Mouse (Mus musculus) midbrain, embryonic 16.5 days (tissue): ENCODE results near the gene Senp1. TPM values are rescaled to one million over a fixed set of nuclear protein-coding genes. Genes with fewer than 3 reads are reported as not detected.

Experiments
- ATAC-seq: fragments of 200-750 bp; cut with Nextera tagmentation; 2 replicates; pipeline ENCODE4 v1.8.0; 2017; ENCODE audit warnings: moderate TSS enrichment
- H3K27ac ChIP-seq: fragments of 300-500 bp; sonication (generic); 2 replicates; pipeline ENCODE4 v1.5.1; 2014; ENCODE audit warnings: mild to moderate bottlenecking, low read length, mixed read lengths
- H3K27me3 ChIP-seq: fragments of 300-500 bp; sonication (generic); 2 replicates; pipeline ENCODE4 v1.6.1; 2014; ENCODE audit warnings: low read depth, low read length, mixed read lengths; ENCODE audit not compliant: control insufficient read depth, insufficient read depth
- H3K36me3 ChIP-seq: fragments of 300-500 bp; sonication (generic); 2 replicates; pipeline ENCODE4 v1.6.1; 2014; ENCODE audit warnings: mild to moderate bottlenecking, low read length, moderate library complexity, mixed read lengths; ENCODE audit not compliant: control insufficient read depth, insufficient read depth
- H3K4me1 ChIP-seq: fragments of 300-500 bp; sonication (generic); 2 replicates; pipeline ENCODE4 v1.6.1; 2014; ENCODE audit warnings: mild to moderate bottlenecking, low read length, mixed read lengths; ENCODE audit not compliant: control insufficient read depth, insufficient read depth
- H3K4me2 ChIP-seq: fragments of 300-500 bp; sonication (generic); 2 replicates; pipeline ENCODE4 v1.6.1; 2014; ENCODE audit warnings: mild to moderate bottlenecking, low read length, mixed read lengths
- H3K4me3 ChIP-seq: fragments of 300-500 bp; sonication (generic); 2 replicates; pipeline ENCODE4 v1.5.1; 2014; ENCODE audit warnings: low read depth, mild to moderate bottlenecking, low read length, moderate library complexity, mixed read lengths
- H3K9ac ChIP-seq: fragments of 300-500 bp; sonication (generic); 2 replicates; pipeline ENCODE4 v1.6.1; 2014; ENCODE audit warnings: low read depth, low read length, mixed read lengths
- H3K9me3 ChIP-seq: fragments of 300-500 bp; sonication (generic); replicated peaks from 2 replicates; pipeline ENCODE4 v1.6.1; 2014; ENCODE audit warnings: mild to moderate bottlenecking, low read length, mixed read lengths; ENCODE audit not compliant: control insufficient read depth, poor library complexity, severe bottlenecking
- WGBS: fragments of 180-500 bp; shearing (Covaris S2); extraction: QIAGEN DNeasy Blood & Tissue Kit; methylation state at CpG from one replicate; pipeline ENCODE4 v1.1.7; 2014; 5-methylcytosine and 5-hydroxymethylcytosine counted together
- polyA plus RNA-seq: library from polyadenylated mRNA; unstranded; fragments of >200 nt; fragmentation: Nextera tagmentation; extraction: Ambion mirVana; gene quantifications from 2 replicates; pipeline ENCODE4 v1.2.1, GENCODE M21; 2015

Gene Senp1
- polyA plus RNA-seq = 20.8 and 25.3 TPM in 2 replicates

DNA sequence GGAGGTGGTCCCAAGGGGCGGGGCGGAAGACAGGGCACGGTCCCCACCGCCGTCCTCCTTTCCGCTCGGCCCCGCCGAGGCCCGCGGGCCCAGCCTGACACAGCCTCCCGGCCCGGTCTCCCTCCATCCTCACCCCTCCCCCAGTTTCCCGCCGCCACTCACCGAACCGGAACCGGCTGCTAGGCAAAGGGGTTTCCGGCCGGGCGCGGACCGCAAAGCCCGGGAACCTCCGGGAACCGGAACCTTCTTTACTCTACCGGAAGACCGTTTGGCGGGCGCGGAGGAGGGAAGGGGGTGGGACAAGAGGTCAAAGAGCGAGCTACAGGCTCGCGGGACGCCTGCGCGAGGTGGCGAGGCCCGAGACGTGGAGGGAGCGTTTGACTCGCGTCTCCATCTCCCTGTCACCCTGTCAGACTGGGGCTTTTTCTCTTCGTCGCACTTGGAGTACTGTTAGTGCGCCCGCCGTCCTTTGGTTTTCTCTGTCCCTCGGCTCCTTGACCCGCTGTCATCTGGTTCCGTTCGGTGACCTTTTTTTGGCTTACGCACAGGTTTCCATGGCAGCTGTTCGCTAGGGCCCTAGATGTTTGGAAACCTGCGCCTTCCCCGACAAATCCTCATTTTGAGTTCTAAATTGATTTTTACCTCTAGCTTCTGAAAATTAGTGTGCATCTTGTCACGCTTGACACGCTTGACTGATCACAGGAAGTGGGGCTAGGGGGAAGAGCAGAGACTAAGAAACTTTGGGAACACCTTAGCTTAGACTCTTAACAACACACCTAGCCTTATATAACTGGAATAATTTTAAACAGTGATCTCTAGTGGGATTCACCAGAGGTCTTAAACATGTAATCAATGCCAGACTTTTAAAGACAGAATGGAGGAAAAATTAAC is at the start of gene Senp1:
Senp1 (minus strand) TSS at position 624 of the 891 bp plus-strand sequence.
- Histone ChIP-seq H3K4me1 (peaks cover 16% of the 10 kb centered on the region), H3K27ac (peak within 1 kb of the TSS; percentile 96), H3K4me2 (peak within 1 kb of the TSS; percentile 62), H3K27me3 (no peaks in the 10 kb centered on the region), H3K9ac (peak within 1 kb of the TSS; percentile 80), H3K36me3 (no peaks in the 10 kb centered on the region), H3K4me3 (peak within 1 kb of the TSS; percentile 79), H3K9me3 (no peaks in the 10 kb centered on the region)
- WGBS = under 1% methylated on average over 50 of the region's 58 CpGs
- ATAC-seq = peak; percentile 93

DNA sequence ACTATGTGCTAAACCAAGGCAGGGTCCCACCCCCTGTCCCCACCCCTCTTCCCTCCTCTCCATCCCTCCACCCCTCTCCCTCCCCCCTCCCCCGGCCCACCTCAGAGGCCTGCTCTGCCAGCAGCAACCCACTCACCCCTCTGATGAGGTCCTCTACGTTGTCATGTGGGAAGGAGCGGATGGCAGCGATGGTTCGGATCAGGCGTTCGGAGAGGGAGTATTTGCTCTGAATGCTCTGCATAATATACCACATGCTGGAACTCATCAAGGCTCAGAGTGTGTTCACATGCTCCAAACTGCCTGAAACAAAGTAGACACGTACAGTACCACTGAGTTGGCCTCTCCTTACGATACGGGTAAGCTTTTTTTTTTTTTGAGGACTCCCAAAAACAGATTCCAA is 49.0 kb upstream of the Senp1 start:
- no peak for ATAC-seq
- H3K36me3 ChIP-seq = peaks cover 27% of the 10 kb centered on the region
- WGBS = 87% methylated on average over 9 of the region's 10 CpGs

DNA sequence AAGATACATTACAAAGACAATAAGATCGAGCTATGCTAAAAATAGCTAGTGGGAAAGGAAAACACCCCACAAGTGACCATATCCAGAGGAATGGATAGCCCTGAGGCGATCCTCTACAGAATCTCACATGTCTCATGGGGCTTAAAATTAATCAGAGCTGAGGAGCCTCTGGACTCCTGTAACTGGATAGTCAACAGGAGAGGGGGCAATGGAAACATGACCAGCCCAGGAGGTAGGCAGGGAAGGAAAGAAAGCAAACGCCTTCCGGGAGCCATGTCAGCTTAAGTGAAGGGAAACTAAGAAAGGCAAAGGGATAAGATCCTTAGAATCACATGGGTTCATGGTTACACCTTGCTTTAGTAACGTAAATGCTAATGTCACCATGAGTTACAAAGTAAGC is 47.3 kb upstream of the Senp1 start:
- H3K4me3 ChIP-seq = no peak overlapping the region
- H3K36me3 ChIP-seq = peaks cover 42% of the 10 kb centered on the region
- ATAC-seq = no peak
- WGBS = 95% methylated on average over 5 of the region's 5 CpGs
- no peak overlapping the region for H3K9ac ChIP-seq
- H3K9me3 ChIP-seq = no peaks in the 10 kb centered on the region
- no peak overlapping the region for H3K4me2 ChIP-seq
- H3K4me1 ChIP-seq = peaks cover 9% of the 10 kb centered on the region
- no peak overlapping the region for H3K27ac ChIP-seq
- no peaks in the 10 kb centered on the region for H3K27me3 ChIP-seq

More for the DNA sequence above, 49.0 kb upstream of the Senp1 start:
- Histone ChIP-seq H3K4me2 (no peak overlapping the region), H3K9me3 (no peaks in the 10 kb centered on the region), H3K27ac (no peak overlapping the region), H3K4me1 (peaks cover 13% of the 10 kb centered on the region), H3K27me3 (no peaks in the 10 kb centered on the region), H3K9ac (no peak overlapping the region), H3K4me3 (no peak overlapping the region)

DNA sequence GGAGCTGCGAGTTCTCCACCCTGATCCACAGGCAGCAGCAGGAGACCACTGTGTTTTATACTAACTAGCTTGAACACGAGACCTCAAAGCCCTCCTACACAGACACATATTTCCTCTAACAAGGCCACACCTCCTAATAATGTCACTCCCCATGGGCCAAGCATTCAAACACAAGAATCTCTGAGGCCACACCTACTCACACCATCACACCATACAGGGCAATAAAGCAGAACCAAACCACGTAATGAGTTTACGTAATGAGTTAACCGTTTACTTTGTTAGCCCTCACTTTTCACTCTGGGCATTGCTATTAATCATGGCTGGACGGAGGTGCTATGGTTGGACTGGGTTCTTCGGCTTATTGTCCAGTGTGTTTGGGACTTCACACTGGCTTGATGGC is 46.2 kb upstream of the Senp1 start:
- Histone ChIP-seq H3K27me3 (no peaks in the 10 kb centered on the region), H3K36me3 (peaks cover 49% of the 10 kb centered on the region), H3K27ac (no peak overlapping the region), H3K4me2 (no peak overlapping the region), H3K9me3 (no peaks in the 10 kb centered on the region), H3K9ac (no peak overlapping the region), H3K4me1 (peaks cover 8% of the 10 kb centered on the region), H3K4me3 (no peak overlapping the region)
- WGBS = 91% methylated on average over 7 of the region's 7 CpGs
- ATAC-seq = no peak

DNA sequence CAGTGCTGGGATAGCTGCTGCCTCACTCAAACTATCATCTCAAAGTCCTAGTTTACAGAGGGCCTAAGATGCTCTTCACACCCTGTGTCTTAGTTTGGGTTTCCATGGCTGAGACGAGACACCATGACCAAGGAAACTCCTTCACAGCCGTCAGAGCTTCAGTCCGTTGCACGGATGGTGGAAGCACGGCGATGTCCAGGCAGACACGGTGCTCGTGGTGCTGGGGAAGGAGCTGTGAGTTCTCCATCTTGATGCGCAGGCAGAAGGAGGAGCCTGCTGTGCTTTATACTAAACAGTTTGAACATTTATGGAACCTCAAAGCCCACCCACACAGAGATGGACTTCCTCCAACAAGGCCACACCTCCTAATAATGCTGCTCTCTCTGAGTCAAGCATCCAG is 43.3 kb upstream of the Senp1 start:
- Histone ChIP-seq H3K27ac (no peak overlapping the region), H3K9me3 (no peaks in the 10 kb centered on the region), H3K36me3 (peaks cover 67% of the 10 kb centered on the region), H3K4me1 (no peaks in the 10 kb centered on the region), H3K4me3 (no peak overlapping the region), H3K27me3 (no peaks in the 10 kb centered on the region), H3K4me2 (no peak overlapping the region), H3K9ac (no peak overlapping the region)
- 95% methylated on average over 9 of the region's 9 CpGs for WGBS
- no peak for ATAC-seq

DNA sequence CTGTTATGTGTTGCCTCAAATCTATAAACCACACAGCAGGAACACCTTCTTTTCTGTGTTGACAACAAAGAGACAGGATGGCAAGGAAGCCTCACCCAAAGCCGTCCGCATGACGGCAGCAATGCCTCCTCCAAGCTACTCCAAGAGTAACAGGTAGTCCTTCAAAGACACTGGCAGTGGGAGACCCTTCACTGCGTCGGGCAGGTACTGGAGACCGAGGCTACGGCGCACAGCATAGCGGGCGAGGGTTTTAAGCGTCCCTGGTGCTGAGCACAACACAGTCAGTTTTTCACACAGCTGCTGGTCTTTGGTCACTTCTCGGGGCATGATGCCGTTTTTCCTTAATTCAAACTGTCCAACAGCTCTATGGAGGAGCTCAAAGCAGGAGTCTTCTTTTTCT is 42.1 kb upstream of the Senp1 start:
- no peak overlapping the region for H3K4me3 ChIP-seq
- ATAC-seq = no peak
- no peaks in the 10 kb centered on the region for H3K9me3 ChIP-seq
- 95% methylated on average over 13 of the region's 13 CpGs for WGBS
- no peak overlapping the region for H3K27ac ChIP-seq
- H3K4me1 ChIP-seq = no peaks in the 10 kb centered on the region
- peaks cover 61% of the 10 kb centered on the region for H3K36me3 ChIP-seq
- H3K27me3 ChIP-seq = no peaks in the 10 kb centered on the region
- no peak overlapping the region for H3K9ac ChIP-seq
- H3K4me2 ChIP-seq = no peak overlapping the region

DNA sequence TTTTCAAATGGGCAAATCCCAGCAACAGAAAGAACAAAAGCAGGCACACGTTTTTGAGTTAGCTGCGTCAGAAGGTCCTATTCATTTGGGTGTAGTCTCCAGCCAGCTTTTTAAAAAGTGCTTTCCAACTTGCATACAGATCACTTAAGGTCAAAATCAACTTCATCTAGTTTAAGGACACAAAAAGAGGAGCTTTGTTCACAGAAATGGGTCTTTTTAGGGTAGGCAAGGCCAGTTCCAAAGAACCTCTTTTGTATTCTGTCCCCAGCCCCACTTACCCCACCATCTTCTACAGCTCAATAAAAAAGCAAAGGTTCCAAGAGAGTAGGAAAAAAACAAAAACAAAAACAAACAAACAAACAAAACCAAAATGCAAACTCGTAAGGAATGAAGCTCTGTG is 41.1 kb upstream of the Senp1 start:
- peak; percentile 54 for ATAC-seq
- Histone ChIP-seq H3K9me3 (no peaks in the 10 kb centered on the region), H3K4me1 (no peaks in the 10 kb centered on the region), H3K4me2 (no peak overlapping the region), H3K36me3 (peaks cover 58% of the 10 kb centered on the region), H3K27ac (peak overlapping the region; percentile 51; the same call in 1 of the 2 replicates), H3K27me3 (no peaks in the 10 kb centered on the region), H3K9ac (no peak overlapping the region), H3K4me3 (no peak overlapping the region)
- WGBS = 70% methylated on average over 3 of the region's 3 CpGs

DNA sequence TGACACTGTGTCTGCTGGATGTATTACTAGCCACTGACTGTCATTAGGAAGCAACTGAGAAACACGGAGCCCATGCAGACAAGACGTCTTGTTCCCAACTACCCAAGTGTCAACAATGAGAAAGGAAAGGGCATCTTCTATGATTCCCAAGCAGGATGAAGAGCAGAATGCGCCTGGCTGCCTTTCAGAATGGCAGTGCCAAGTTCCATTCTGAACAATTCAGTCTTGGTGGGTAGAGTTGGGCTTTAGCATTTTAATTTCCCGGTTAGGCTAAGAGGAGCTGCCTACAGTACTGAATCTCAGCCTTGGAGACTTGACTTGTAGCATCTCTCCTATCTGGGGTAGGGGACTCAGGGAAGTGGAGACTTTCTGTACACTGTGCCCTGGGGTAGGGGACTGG is 40.5 kb upstream of the Senp1 start:
- no peaks in the 10 kb centered on the region for H3K4me1 ChIP-seq
- 82% methylated on average over 4 of the region's 4 CpGs for WGBS
- H3K9me3 ChIP-seq = no peaks in the 10 kb centered on the region
- H3K4me3 ChIP-seq = no peak overlapping the region
- no peak overlapping the region for H3K4me2 ChIP-seq
- peak overlapping the region; percentile 51 for H3K27ac ChIP-seq
- ATAC-seq = peak; percentile 56; the same call in 1 of the 2 replicates
- peaks cover 56% of the 10 kb centered on the region for H3K36me3 ChIP-seq
- no peaks in the 10 kb centered on the region for H3K27me3 ChIP-seq
- H3K9ac ChIP-seq = no peak overlapping the region

DNA sequence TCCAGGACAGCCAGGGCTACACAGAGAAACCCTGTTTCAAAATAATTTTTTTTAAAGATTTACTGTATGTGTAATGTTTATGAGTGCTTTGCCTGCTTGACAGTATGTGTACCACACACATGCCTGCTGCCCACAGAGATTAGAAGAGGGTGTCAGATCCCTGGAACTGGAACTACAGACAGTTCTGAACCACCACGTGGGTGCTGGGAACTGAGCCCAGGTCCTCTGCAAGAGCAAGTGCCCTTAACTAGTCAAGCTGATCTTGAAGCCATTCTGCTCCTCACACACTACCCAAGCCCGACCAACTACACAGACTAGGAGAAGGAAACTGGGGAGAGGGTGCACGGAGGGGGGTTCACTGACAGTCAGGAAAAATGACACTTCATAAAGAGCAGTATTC is 39.9 kb upstream of the Senp1 start:
- no peak for ATAC-seq
- H3K27ac ChIP-seq = no peak overlapping the region
- H3K4me2 ChIP-seq = no peak overlapping the region
- no peaks in the 10 kb centered on the region for H3K27me3 ChIP-seq
- H3K4me1 ChIP-seq = no peaks in the 10 kb centered on the region
- WGBS = 98% methylated on average over 3 of the region's 3 CpGs
- no peak overlapping the region for H3K9ac ChIP-seq
- H3K36me3 ChIP-seq = peaks cover 55% of the 10 kb centered on the region
- H3K4me3 ChIP-seq = no peak overlapping the region
- no peaks in the 10 kb centered on the region for H3K9me3 ChIP-seq
